Mouse (Mus musculus) forebrain, postnatal 0 days (tissue): ENCODE data around the gene Cyth3. TPM values are rescaled to one million over a fixed set of nuclear protein-coding genes. Genes with fewer than 3 reads are reported as not detected.

Source experiments
- ATAC-seq: fragments of 200-750 bp; cut with Nextera tagmentation; 2 replicates; pipeline ENCODE4 v1.8.0; 2017; ENCODE audit warnings: mild to moderate bottlenecking, moderate library complexity
- DNase-seq: peaks from one replicate; pipeline ENCODE4 v3.0.0-alpha.2; 2015
- H3K27ac ChIP-seq: fragments of 300-500 bp; sonication (generic); 2 replicates; pipeline ENCODE4 v1.5.1; 2014; ENCODE audit warnings: low read depth, mild to moderate bottlenecking, antibody characterized with exemption, low read length, moderate library complexity, mixed read lengths
- H3K27me3 ChIP-seq: fragments of 300-500 bp; sonication (generic); 2 replicates; pipeline ENCODE4 v1.6.1; 2014; ENCODE audit warnings: mild to moderate bottlenecking, low read length, mixed read lengths; ENCODE audit not compliant: insufficient read depth
- H3K36me3 ChIP-seq: fragments of 300-500 bp; sonication (generic); 2 replicates; pipeline ENCODE4 v1.6.1; 2014; ENCODE audit warnings: mild to moderate bottlenecking, moderate library complexity; ENCODE audit not compliant: insufficient read depth
- H3K4me1 ChIP-seq: fragments of 300-500 bp; sonication (generic); 2 replicates; pipeline ENCODE4 v1.6.1; 2014; ENCODE audit warnings: antibody characterized with exemption; ENCODE audit not compliant: insufficient read depth
- H3K4me2 ChIP-seq: fragments of 300-500 bp; sonication (generic); 2 replicates; pipeline ENCODE4 v1.6.1; 2014; ENCODE audit warnings: low read depth, mild to moderate bottlenecking, moderate library complexity
- H3K4me3 ChIP-seq: fragments of 300-500 bp; sonication (generic); 2 replicates; pipeline ENCODE4 v1.5.1; 2014; ENCODE audit warnings: low read depth, low read length, mixed read lengths
- H3K9ac ChIP-seq: fragments of 300-500 bp; sonication (generic); 2 replicates; pipeline ENCODE4 v1.6.1; 2014; ENCODE audit warnings: mild to moderate bottlenecking
- H3K9me3 ChIP-seq: fragments of 300-500 bp; sonication (generic); 2 replicates; pipeline ENCODE4 v1.6.1; 2016; ENCODE audit warnings: low read length
- CTCF ChIP-seq: sonication (generic); IDR thresholded peaks from 2 replicates; pipeline ENCODE4 v1.5.1; 2016; ENCODE audit warnings: antibody characterized with exemption, control low read depth, low read depth
- WGBS: fragments of 180-500 bp; shearing (Covaris S2); extraction: QIAGEN DNeasy Blood & Tissue Kit; methylation state at CpG from one replicate; pipeline ENCODE4 v1.1.7; 2014; 5-methylcytosine and 5-hydroxymethylcytosine counted together
- polyA plus RNA-seq: library from polyadenylated mRNA; unstranded; fragments of >200 nt; fragmentation: Nextera tagmentation; extraction: Ambion mirVana; gene quantifications from 2 replicates; pipeline ENCODE4 v1.2.1, GENCODE M21; 2015
- total RNA-seq: library from RNA; depleted of rRNA; stranded (reverse); fragments of >200 nt; gene quantifications from 2 replicates; pipeline ENCODE4 v1.2.3, GENCODE M21; 2014

Gene Cyth3
- total and polyA plus RNA-seq, 2 experiments from 2014 or later = 42.5 to 63.4 TPM

DNA sequence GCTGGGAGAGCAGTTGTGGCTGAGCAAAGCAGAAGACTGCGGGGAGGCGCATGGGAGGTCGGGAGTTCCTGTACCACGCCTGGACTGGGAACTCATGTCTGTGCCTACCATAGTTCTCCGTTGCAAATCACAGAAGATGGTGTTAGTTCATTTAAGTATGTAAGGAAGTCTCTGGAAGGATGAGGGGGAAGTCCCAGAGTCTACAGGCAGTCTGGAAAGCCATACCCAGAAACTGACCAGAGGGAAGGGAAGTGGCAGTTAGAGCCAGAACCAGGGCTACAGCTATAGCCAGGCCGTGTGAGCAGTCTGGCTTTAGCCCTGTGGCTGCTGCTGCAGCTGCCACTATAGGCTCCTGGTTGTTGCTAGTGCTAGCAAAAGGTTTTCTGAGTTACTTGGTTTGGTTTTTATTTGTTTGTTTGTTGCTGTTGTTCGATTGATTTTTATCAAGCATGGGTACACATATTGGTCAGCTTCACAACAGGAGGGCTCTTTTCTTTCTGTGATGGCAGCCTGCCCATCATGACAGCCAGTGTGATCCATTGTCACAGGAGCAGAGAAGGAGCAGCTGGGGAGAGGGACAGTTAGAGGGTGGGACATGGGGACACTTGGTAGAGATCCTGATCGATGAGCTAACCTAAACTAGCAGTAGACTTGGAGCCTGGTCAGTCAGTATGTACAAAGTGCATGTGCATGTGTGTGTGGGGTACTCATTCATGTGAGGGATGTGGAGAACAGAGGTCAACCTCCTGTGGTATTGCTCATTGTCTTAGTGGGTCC, 29.8 kb downstream of the Cyth3 start:
- H3K4me1 ChIP-seq = no peaks in the 10 kb centered on the region
- no peaks in the 10 kb centered on the region for H3K9me3 ChIP-seq
- 79% methylated on average over 8 of the region's 8 CpGs for WGBS
- H3K27ac ChIP-seq = no peak overlapping the region
- H3K4me2 ChIP-seq = no peak overlapping the region
- TF ChIP-seq CTCF = no peak
- no peak for ATAC-seq
- no peak for DNase-seq
- no peaks in the 10 kb centered on the region for H3K36me3 ChIP-seq
- no peaks in the 10 kb centered on the region for H3K27me3 ChIP-seq
- no peak overlapping the region for H3K9ac ChIP-seq
- no peak overlapping the region for H3K4me3 ChIP-seq

GRCm38 (mm10) chr5:143653497-143653896, 31.2 kb downstream of the Cyth3 start:
- Histone ChIP-seq H3K36me3 (no peaks in the 10 kb centered on the region), H3K27me3 (no peaks in the 10 kb centered on the region), H3K9ac (no peak overlapping the region), H3K9me3 (no peaks in the 10 kb centered on the region), H3K4me3 (no peak overlapping the region), H3K27ac (no peak overlapping the region), H3K4me1 (no peaks in the 10 kb centered on the region), H3K4me2 (no peak overlapping the region)
- TF ChIP-seq CTCF = no peak
- DNase-seq (no peak), ATAC-seq (no peak)
- 94% methylated on average over 5 of the region's 5 CpGs for WGBS

GRCm38 (mm10) chr5:143654670-143655510, 32.6 kb downstream of the Cyth3 start:
- no peak for TF ChIP-seq CTCF
- WGBS = 20% methylated on average over 7 of the region's 7 CpGs
- DNase-seq = no peak
- no peaks in the 10 kb centered on the region for H3K4me1 ChIP-seq
- ATAC-seq = no peak
- no peak overlapping the region for H3K4me3 ChIP-seq
- no peak overlapping the region for H3K27ac ChIP-seq
- H3K4me2 ChIP-seq = no peak overlapping the region
- H3K9me3 ChIP-seq = no peaks in the 10 kb centered on the region
- H3K27me3 ChIP-seq = no peaks in the 10 kb centered on the region
- no peak overlapping the region for H3K9ac ChIP-seq
- no peaks in the 10 kb centered on the region for H3K36me3 ChIP-seq

DNA sequence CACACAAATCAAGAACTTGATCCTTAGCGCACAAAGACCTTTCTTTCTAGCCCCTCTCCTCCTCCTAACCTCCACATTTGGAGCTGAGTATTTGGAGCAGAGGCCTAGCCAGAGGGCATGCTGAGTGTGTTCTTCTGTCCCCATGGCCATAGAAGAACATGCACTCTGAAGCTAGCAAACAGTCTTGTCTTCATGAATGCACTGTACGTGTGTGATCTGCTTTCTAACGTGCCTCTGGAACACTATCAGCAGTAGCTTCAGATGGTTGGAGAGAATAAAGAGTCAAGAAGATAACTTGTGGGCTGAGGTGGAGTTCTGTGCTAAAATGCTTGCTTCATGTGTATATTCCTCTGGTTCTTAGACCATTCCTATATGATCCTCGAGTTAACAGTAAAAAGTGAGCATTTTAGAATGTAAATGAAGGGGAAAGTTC, 33.3 kb downstream of the Cyth3 start:
- no peak for DNase-seq
- Histone ChIP-seq H3K4me2 (no peak overlapping the region), H3K27me3 (no peaks in the 10 kb centered on the region), H3K36me3 (no peaks in the 10 kb centered on the region), H3K4me1 (no peaks in the 10 kb centered on the region), H3K9ac (no peak overlapping the region), H3K4me3 (no peak overlapping the region), H3K9me3 (no peaks in the 10 kb centered on the region), H3K27ac (no peak overlapping the region)
- TF ChIP-seq CTCF = no peak
- WGBS = 65% methylated on average over 4 of the region's 4 CpGs
- ATAC-seq = no peak

- H3K36me3 ChIP-seq = no peaks in the 10 kb centered on the region
- 81% methylated on average over 2 of the region's 2 CpGs for WGBS
Measured at GRCm38 (mm10) chr5:143656708-143657245, 34.5 kb downstream of the Cyth3 start.

GRCm38 (mm10) chr5:143659021-143659523, 36.8 kb downstream of the Cyth3 start:
- Histone ChIP-seq H3K27me3 (no peaks in the 10 kb centered on the region), H3K4me2 (no peak overlapping the region), H3K4me3 (no peak overlapping the region), H3K27ac (no peak overlapping the region), H3K9ac (no peak overlapping the region), H3K4me1 (no peaks in the 10 kb centered on the region), H3K36me3 (no peaks in the 10 kb centered on the region), H3K9me3 (no peaks in the 10 kb centered on the region)
- ATAC-seq = no peak
- 86% methylated on average over 8 of the region's 8 CpGs for WGBS
- DNase-seq = no peak
- no peak for TF ChIP-seq CTCF

More at GRCm38 (mm10) chr5:143656708-143657245, 34.5 kb downstream of the Cyth3 start:
- Histone ChIP-seq H3K4me3 (no peak overlapping the region), H3K9me3 (no peaks in the 10 kb centered on the region), H3K27ac (no peak overlapping the region), H3K27me3 (no peaks in the 10 kb centered on the region), H3K9ac (no peak overlapping the region), H3K4me2 (no peak overlapping the region), H3K4me1 (no peaks in the 10 kb centered on the region)
- DNase-seq (no peak), ATAC-seq (no peak)
- TF ChIP-seq CTCF = no peak
